Comparison of ENCODE assay signal across 8 mouse cellular contexts in genomic region chr6:65042491-65043171, GRCm38 (mm10). TPM values are rescaled to one million over a fixed set of nuclear protein-coding genes. Genes with fewer than 3 reads are reported as not detected.
DNase-seq lines count a peak whose midpoint lies in the region; ATAC-seq and TF ChIP-seq lines count a peak whose summit lies in the region.

Gene Smarcad1, plus strand, starts transcription at chr6:65042583.

- ATAC-seq in erythroid progenitor cell, adult 5-6 weeks (replicated peaks; ENCODE audit: low FRiP score, poor library complexity, severe bottlenecking): peak; percentile 90
- peak; percentile 92 for ATAC-seq in heart, embryonic 12.5 days (ENCODE audit: insufficient number of reproducible peaks, low FRiP score)
- ATAC-seq in kidney, postnatal 0 days (replicated peaks; ENCODE audit: low FRiP score, low read depth): peak; percentile 95
- peak; percentile 90 for ATAC-seq in liver, embryonic 11.5 days (replicated peaks; ENCODE audit: low FRiP score)
- ATAC-seq in stomach, embryonic 14.5 days (ENCODE audit: insufficient number of reproducible peaks, insufficient read depth, low FRiP score, low read depth): peak; percentile 95

- H3K9ac ChIP-seq in heart, embryonic 12.5 days: peak within 1 kb of the TSS; percentile 96
- peak within 1 kb of the TSS; percentile 90 for H3K9ac ChIP-seq in kidney, postnatal 0 days (ENCODE audit: low read depth, low read length)
- peak within 1 kb of the TSS; percentile 94 for H3K9ac ChIP-seq in liver, embryonic 11.5 days (ENCODE audit: low read depth, low read length)
- peak within 1 kb of the TSS; percentile 98 for H3K9ac ChIP-seq in stomach, embryonic 14.5 days (replicated peaks; ENCODE audit: low read depth, low read length)

- H3K27ac ChIP-seq in heart, embryonic 12.5 days (ENCODE audit: poor library complexity, severe bottlenecking): peak within 1 kb of the TSS; percentile 78
- peak within 1 kb of the TSS; percentile 96 for H3K27ac ChIP-seq in kidney, postnatal 0 days
- H3K27ac ChIP-seq in liver, embryonic 11.5 days (ENCODE audit: low read depth, low read length): peak within 1 kb of the TSS; percentile 83
- peak within 1 kb of the TSS; percentile 97 for H3K27ac ChIP-seq in stomach, embryonic 14.5 days (ENCODE audit: low read length)

- 0% methylated on average over 79 of the region's 81 CpGs for WGBS in heart, embryonic 12.5 days
- under 1% methylated on average over 81 of the region's 81 CpGs for WGBS in kidney, postnatal 0 days
- under 1% methylated on average over 80 of the region's 81 CpGs for WGBS in liver, embryonic 11.5 days
- WGBS in stomach, embryonic 14.5 days: 0% methylated on average over 76 of the region's 81 CpGs

- peak within 1 kb of the TSS; percentile 70 for H3K4me2 ChIP-seq in heart, embryonic 12.5 days
- peak within 1 kb of the TSS; percentile 77 for H3K4me2 ChIP-seq in kidney, postnatal 0 days (ENCODE audit: low read length)
- H3K4me2 ChIP-seq in liver, embryonic 11.5 days: peak within 1 kb of the TSS; percentile 69
- H3K4me2 ChIP-seq in stomach, embryonic 14.5 days (replicated peaks; ENCODE audit: low read depth, low read length): peak within 1 kb of the TSS; percentile 74

- peak within 1 kb of the TSS; percentile 88 for H3K4me3 ChIP-seq in heart, embryonic 12.5 days
- peak within 1 kb of the TSS; percentile 76 for H3K4me3 ChIP-seq in kidney, postnatal 0 days (replicated peaks; ENCODE audit: low read depth, low read length)
- peak within 1 kb of the TSS; percentile 82 for H3K4me3 ChIP-seq in liver, embryonic 11.5 days (ENCODE audit: low read depth, low read length)
- H3K4me3 ChIP-seq in stomach, embryonic 14.5 days (ENCODE audit: low read depth, low read length): peak within 1 kb of the TSS; percentile 82

- TF ChIP-seq CTCF in kidney, postnatal 0 days (IDR thresholded peaks at IDR 0.05; ENCODE audit: low read depth): no peak

- no peaks in the 10 kb centered on the region for H3K27me3 ChIP-seq in heart, embryonic 12.5 days (replicated peaks)
- no peaks in the 10 kb centered on the region for H3K27me3 ChIP-seq in kidney, postnatal 0 days (ENCODE audit: insufficient read depth, low read length)
- no peaks in the 10 kb centered on the region for H3K27me3 ChIP-seq in liver, embryonic 11.5 days (replicated peaks; ENCODE audit: control insufficient read depth, insufficient read depth, low read length)
- H3K27me3 ChIP-seq in stomach, embryonic 14.5 days (ENCODE audit: control insufficient read depth, insufficient read depth, low read length): no peaks in the 10 kb centered on the region

- DNase-seq in CD4-positive helper T cell, adult 2 months (ENCODE audit: low read depth, low spot score): peak; percentile 92
- DNase-seq in brain, embryonic 18.5 days (ENCODE audit: low read depth, low spot score): peak; percentile 95
- peak; percentile 99 for DNase-seq in kidney, postnatal 0 days (ENCODE audit: low spot score)
- DNase-seq in liver, embryonic 11.5 days (ENCODE audit: low spot score): peak; percentile 86
- peak; percentile 91 for DNase-seq in naive thymus-derived CD4-positive, alpha-beta T cell, adult 2 months (ENCODE audit: low read depth)

- H3K4me1 ChIP-seq in heart, embryonic 12.5 days (replicated peaks): peaks cover 6% of the 10 kb centered on the region; the same call in 1 of the 2 replicates
- no peaks in the 10 kb centered on the region for H3K4me1 ChIP-seq in kidney, postnatal 0 days (replicated peaks; ENCODE audit: insufficient read depth, low read length)
- no peaks in the 10 kb centered on the region for H3K4me1 ChIP-seq in liver, embryonic 11.5 days (replicated peaks; ENCODE audit: control insufficient read depth, insufficient read depth, low read length)
- peaks cover 4% of the 10 kb centered on the region for H3K4me1 ChIP-seq in stomach, embryonic 14.5 days (ENCODE audit: control insufficient read depth, insufficient read depth, low read length)

- H3K9me3 ChIP-seq in heart, embryonic 12.5 days (replicated peaks): no peaks in the 10 kb centered on the region
- no peaks in the 10 kb centered on the region for H3K9me3 ChIP-seq in kidney, postnatal 0 days (replicated peaks; ENCODE audit: low read length)
- no peaks in the 10 kb centered on the region for H3K9me3 ChIP-seq in liver, embryonic 11.5 days (ENCODE audit: control insufficient read depth, low read length)
- no peaks in the 10 kb centered on the region for H3K9me3 ChIP-seq in stomach, embryonic 14.5 days (ENCODE audit: control insufficient read depth, low read depth, low read length)

- peaks cover 33% of the 10 kb centered on the region for H3K36me3 ChIP-seq in heart, embryonic 12.5 days
- H3K36me3 ChIP-seq in kidney, postnatal 0 days (ENCODE audit: insufficient read depth, low read length): peaks cover 12% of the 10 kb centered on the region; the same call in 1 of the 2 replicates
- H3K36me3 ChIP-seq in liver, embryonic 11.5 days (ENCODE audit: control insufficient read depth, insufficient read depth, low read length): peaks cover 17% of the 10 kb centered on the region
- peaks cover 27% of the 10 kb centered on the region for H3K36me3 ChIP-seq in stomach, embryonic 14.5 days (ENCODE audit: control insufficient read depth, insufficient read depth, low read length)

RNA-seq across cellular contexts. Expression of gene Smarcad1, which starts in this region (rescaled TPM):
- total RNA-seq in erythroid progenitor cell, adult 5-6 weeks (2015; ENCODE audit: low replicate concordance): 18.4 and 40.2 TPM in 2 replicates
- 17.9 and 30.3 TPM in 2 replicates for total RNA-seq in erythroid progenitor cell, adult 5-6 weeks (2017; ENCODE audit: low replicate concordance)
- polyA plus RNA-seq in heart, embryonic 12.5 days (2016; fragmentation: Nextera tagmentation; extraction: Ambion mirVana): 62.7 and 68.5 TPM in 2 replicates
- polyA plus RNA-seq in kidney, postnatal 0 days (2015; fragmentation: Nextera tagmentation; extraction: Ambion mirVana): 59.8 and 62.8 TPM in 2 replicates
- polyA plus RNA-seq in liver, embryonic 11.5 days (2014; fragmentation: Nextera tagmentation; extraction: Ambion mirVana): 49.5 and 52.2 TPM in 2 replicates
- polyA plus RNA-seq in stomach, embryonic 14.5 days (2014; fragmentation: Nextera tagmentation; extraction: Ambion mirVana): 95.7 and 104 TPM in 2 replicates

Comparison
In these comparisons a context has a peak if more than half of its experiments do, and no peak if none do; other contexts are left out.
1. Peak in every context shown above with its lines: DNase-seq, ATAC-seq, H3K4me3 ChIP-seq and H3K27ac ChIP-seq.